Mouse (Mus musculus): ENCODE data around the gene Tmem87a. TPM values are rescaled to one million over a fixed set of nuclear protein-coding genes. Genes with fewer than 3 reads are reported as not detected.

Tmem87a gene
- polyA plus RNA-seq, 1 experiment from 2014 or later: 11.9 TPM

DNA sequence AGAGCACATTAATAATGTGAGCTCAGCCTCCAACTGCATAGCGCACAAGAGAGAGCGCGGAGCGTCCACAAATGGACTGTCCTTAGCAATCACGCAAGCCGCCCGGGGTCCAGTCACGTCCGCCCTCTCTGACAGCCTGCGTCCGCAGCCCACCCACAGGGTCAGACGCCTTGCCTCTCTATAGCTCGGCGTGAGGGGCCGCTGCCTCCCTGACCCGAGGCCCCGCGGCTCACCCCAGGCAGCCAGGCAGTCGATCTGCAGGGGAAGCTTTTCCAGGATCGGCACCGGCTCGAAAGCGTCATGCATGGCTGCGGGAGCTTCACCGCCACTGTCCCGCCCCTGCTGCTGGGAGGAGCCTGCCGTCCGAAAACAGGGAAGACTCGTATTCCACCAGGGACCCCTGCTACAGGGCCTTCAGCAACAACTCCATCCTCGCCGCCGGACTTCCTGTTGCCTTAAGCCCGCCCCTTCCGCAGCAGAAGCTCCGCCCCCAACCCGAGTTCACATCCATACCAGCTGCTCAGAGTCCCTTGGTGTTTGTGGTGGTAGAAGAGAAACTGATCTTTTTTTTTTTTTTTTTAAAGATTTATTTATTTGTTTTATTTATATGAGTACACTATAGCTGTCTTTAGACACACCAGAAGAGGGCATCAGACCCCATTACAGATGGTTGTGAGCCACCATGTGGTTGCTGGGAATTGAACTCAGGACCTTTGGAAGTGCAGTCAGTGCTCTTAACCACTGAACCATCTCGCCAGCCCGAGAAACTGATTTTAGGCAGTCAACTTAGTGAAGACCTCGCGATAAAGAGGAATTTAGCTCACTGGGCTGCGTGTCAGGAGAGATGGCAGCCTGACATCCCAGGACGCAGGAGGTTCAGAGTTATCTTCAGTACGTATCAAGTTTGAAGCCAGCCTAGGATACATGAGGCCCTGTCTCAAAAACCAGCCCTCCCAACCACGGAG lies 50.9 kb downstream of the Tmem87a start, which contains the start of gene Vps39:
Vps39 (minus strand) TSS at position 456 of the 965 bp plus-strand sequence.
- Histone ChIP-seq H3K27me3 (no peaks in the 10 kb centered on the region), H3K4me3 (peak within 1 kb of the TSS; percentile 93), H3K4me2 (peak within 1 kb of the TSS; percentile 73), H3K9me3 (no peaks in the 10 kb centered on the region), H3K27ac (peak within 1 kb of the TSS; percentile 64), H3K4me1 (peaks cover 15% of the 10 kb centered on the region), H3K36me3 (peaks cover 46% of the 10 kb centered on the region), H3K9ac (peak within 1 kb of the TSS; percentile 91)
- WGBS: 11% methylated on average over 44 of the region's 44 CpGs
- peak; percentile 90 for ATAC-seq (ENCODE audit: insufficient number of reproducible peaks, insufficient read depth, low FRiP score, low TSS enrichment, low read depth)

DNA sequence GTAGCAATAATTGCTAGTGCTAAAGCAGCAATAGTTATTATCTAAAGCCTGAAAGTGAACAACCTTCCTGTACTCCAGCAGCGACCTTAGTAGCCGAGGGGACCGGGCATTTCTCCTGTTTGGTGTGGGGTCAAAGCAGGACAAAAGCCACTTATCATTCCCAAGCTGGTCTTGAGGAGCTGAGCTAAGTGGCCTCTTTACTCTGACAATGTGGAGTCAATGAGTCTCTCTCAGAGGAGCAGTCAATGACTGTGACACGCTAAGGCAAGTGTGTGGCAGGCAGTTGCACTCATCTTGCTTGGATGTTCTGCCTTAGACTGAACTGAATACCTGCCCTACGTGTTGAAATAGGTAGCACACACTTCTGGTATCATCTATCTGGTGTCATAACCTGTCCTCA lies 52.6 kb downstream of the Tmem87a start:
- no peak for ATAC-seq (ENCODE audit: insufficient number of reproducible peaks, insufficient read depth, low FRiP score, low TSS enrichment, low read depth)
- Histone ChIP-seq H3K36me3 (peaks cover 51% of the 10 kb centered on the region), H3K9ac (no peak overlapping the region), H3K4me1 (peaks cover 15% of the 10 kb centered on the region), H3K4me3 (no peak overlapping the region), H3K27me3 (no peaks in the 10 kb centered on the region), H3K27ac (no peak overlapping the region), H3K9me3 (no peaks in the 10 kb centered on the region), H3K4me2 (no peak overlapping the region)
- 85% methylated on average over 5 of the region's 5 CpGs for WGBS

DNA sequence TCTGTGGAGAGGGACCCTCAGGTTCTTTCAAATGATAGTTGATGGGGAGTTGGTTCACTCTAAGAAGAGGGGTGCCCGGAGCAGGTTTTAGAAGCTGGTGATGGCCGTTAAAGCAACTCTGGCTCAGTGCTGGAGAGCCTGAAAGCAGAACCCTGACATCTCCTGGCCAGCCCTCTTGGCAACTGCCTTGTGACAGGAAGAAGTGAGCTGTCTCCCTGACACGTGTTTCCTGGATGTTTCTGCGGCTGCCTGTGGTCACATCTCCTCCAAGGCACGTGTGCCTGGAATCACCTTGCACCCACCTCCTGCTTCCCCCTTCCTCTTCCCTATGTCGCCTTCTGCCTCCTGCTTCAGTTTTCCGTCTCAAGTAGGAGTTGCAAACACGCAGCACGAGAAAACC lies 55.8 kb downstream of the Tmem87a start:
- H3K4me1 ChIP-seq: peaks cover 12% of the 10 kb centered on the region
- H3K4me3 ChIP-seq: no peak overlapping the region
- H3K9me3 ChIP-seq: no peaks in the 10 kb centered on the region
- no peak overlapping the region for H3K9ac ChIP-seq
- 85% methylated on average over 9 of the region's 9 CpGs for WGBS
- no peak overlapping the region for H3K27ac ChIP-seq
- ATAC-seq (ENCODE audit: insufficient number of reproducible peaks, insufficient read depth, low FRiP score, low TSS enrichment, low read depth): no peak
- H3K27me3 ChIP-seq: no peaks in the 10 kb centered on the region
- no peak overlapping the region for H3K4me2 ChIP-seq
- H3K36me3 ChIP-seq: peaks cover 59% of the 10 kb centered on the region

DNA sequence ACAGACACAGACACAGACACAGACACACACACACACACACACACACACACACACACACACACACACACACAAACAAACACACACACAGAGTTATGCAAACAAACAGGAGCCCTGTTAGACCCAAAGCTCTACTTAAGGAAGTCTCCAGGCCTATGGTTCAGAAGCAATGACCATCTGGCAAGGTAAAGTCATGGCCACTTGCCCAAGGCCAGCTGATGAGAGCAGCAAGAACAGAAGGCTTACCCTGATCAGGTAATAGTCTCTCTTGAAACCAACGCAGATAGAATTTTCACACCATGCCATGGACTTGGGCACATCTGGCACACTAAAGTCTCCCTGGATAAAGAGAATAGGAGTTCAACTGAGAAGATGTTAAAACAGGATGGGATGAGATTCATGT lies 62.2 kb downstream of the Tmem87a start:
- no peaks in the 10 kb centered on the region for H3K27me3 ChIP-seq

DNA sequence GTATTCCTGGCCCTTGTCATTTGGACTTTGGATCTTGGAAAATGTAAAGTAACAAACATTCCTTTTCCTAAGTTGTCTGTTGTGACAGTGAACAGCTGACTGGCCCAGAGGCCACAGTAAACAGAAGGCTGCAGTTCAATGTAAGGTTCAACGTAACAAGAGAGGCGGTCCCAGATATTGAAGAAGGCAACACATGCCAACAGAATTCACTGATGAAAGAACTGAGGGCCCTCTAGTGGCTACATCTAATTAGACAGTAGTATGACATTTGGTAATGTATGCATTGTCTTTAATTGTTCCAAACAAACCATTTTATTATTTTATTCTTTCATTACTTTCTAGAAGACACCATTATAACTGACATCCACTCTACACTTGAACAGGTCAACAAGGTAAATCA lies 66.0 kb downstream of the Tmem87a start:
- ATAC-seq (ENCODE audit: insufficient number of reproducible peaks, insufficient read depth, low FRiP score, low TSS enrichment, low read depth): no peak
- Histone ChIP-seq H3K27me3 (no peaks in the 10 kb centered on the region), H3K9ac (no peak overlapping the region), H3K4me1 (no peaks in the 10 kb centered on the region), H3K9me3 (no peaks in the 10 kb centered on the region), H3K27ac (no peak overlapping the region), H3K4me3 (no peak overlapping the region), H3K4me2 (no peak overlapping the region), H3K36me3 (peaks cover 91% of the 10 kb centered on the region)
- WGBS: 67% methylated on average over 2 of the region's 2 CpGs

More for the DNA sequence above, 62.2 kb downstream of the Tmem87a start:
- H3K27ac ChIP-seq: no peak overlapping the region
- H3K9me3 ChIP-seq: no peaks in the 10 kb centered on the region
- peaks cover 93% of the 10 kb centered on the region for H3K36me3 ChIP-seq
- H3K4me1 ChIP-seq: no peaks in the 10 kb centered on the region
- no peak overlapping the region for H3K4me3 ChIP-seq
- no peak overlapping the region for H3K9ac ChIP-seq
- no peak for ATAC-seq (ENCODE audit: insufficient number of reproducible peaks, insufficient read depth, low FRiP score, low TSS enrichment, low read depth)
- WGBS: 93% methylated on average over 1 of the region's 1 CpGs
- H3K4me2 ChIP-seq: no peak overlapping the region

DNA sequence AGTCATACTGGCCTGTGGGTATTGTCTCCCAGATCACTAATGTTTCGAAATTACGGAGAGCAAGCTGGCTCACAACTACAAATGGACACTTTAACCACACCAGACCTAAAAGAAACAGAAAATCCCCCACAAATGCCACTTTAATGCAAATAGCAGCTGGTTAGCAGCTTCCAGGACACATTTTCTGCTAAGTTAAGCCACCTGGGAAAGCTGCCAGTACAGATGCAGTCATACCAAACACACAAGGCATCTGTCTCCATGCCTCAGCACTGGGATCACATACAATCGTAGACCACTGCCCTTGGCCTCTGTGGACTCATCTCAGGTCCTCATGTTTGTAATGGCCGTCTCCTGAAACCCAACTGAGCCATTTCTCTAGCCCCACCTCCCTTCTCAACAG lies 72.3 kb downstream of the Tmem87a start:
- Histone ChIP-seq H3K9ac (no peak overlapping the region), H3K27ac (no peak overlapping the region; the same call in 1 of the 2 replicates), H3K4me2 (no peak overlapping the region), H3K4me3 (no peak overlapping the region), H3K36me3 (peaks cover 85% of the 10 kb centered on the region), H3K9me3 (no peaks in the 10 kb centered on the region), H3K27me3 (no peaks in the 10 kb centered on the region), H3K4me1 (no peaks in the 10 kb centered on the region)
- no peak for ATAC-seq (ENCODE audit: insufficient number of reproducible peaks, insufficient read depth, low FRiP score, low TSS enrichment, low read depth)
- 82% methylated on average over 4 of the region's 4 CpGs for WGBS

DNA sequence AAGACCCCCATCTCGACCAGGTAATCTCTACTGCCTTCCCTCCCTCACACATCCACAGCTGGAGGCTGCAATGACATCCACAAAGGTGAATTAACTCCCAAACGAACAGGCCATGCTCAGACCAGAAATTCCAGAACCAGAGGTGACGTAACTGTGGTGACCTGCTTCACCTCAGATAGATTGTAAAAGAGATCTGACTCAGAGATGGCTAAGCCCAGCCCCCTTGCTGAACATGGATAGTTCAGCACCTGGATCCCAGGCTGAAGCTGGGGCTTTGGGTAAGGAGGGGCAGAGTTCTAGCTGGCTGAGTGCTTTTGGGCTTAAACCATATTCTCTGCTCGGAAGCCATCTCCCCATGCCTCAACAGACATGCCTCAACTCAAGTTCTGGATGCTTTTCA lies 88.8 kb downstream of the Tmem87a start:
- Histone ChIP-seq H3K27ac (no peak overlapping the region), H3K9ac (no peak overlapping the region), H3K36me3 (peaks cover 39% of the 10 kb centered on the region), H3K27me3 (no peaks in the 10 kb centered on the region; the same call in 1 of the 2 replicates), H3K4me3 (no peak overlapping the region), H3K9me3 (no peaks in the 10 kb centered on the region), H3K4me1 (no peaks in the 10 kb centered on the region), H3K4me2 (no peak overlapping the region)
- WGBS: 70% methylated on average over 4 of the region's 4 CpGs
- no peak for ATAC-seq (ENCODE audit: insufficient number of reproducible peaks, insufficient read depth, low FRiP score, low TSS enrichment, low read depth)

DNA sequence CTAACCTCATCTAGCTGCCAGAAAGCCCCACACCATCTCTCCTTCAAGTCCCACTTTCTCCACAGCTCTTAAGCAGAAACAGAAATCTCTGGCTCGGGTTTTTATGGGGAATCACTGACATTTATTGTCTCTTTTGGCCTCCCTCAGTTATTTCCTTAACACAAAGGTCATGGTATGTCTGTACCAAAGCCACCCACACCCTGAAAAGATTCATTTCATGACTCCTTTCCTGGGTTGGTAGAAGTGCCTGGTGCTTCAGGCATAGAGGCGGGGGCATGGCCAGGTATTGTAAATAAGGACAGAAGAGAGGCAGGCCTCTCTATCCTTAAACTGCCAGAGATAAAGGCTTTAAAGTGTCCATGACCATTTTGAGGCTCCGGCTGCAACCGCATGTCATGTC lies 89.4 kb downstream of the Tmem87a start:
- Histone ChIP-seq H3K27me3 (no peaks in the 10 kb centered on the region; the same call in 1 of the 2 replicates), H3K4me2 (no peak overlapping the region), H3K36me3 (peaks cover 36% of the 10 kb centered on the region), H3K9ac (no peak overlapping the region), H3K9me3 (no peaks in the 10 kb centered on the region), H3K4me3 (no peak overlapping the region), H3K4me1 (no peaks in the 10 kb centered on the region), H3K27ac (no peak overlapping the region)
- whole genome bisulfite sequencing: 88% methylated on average over 4 of the region's 4 CpGs
- ATAC-seq (ENCODE audit: insufficient number of reproducible peaks, insufficient read depth, low FRiP score, low TSS enrichment, low read depth): no peak

DNA sequence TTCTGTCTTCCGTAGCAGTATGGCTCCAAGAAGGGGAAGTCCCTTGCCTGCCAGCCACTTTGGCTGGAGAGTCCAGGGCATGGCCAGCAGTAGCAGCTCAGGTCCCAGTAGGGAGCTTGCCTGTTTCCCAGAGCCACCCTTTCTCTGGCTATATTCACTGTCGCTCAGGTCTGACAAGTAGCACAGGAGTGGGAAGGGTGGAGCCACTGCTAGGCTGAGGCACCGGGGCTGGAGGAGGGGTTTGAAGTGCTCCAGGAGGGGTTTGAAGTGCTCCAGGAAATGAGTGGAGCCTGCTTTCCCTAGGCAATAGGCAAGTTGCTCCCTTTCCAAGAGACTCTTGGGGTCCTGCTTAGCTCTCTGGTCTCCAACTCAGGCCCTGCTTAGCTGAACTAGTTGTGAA lies 89.9 kb downstream of the Tmem87a start, which contains the start of gene Pla2g4f:
Pla2g4f (minus strand) TSS at position 190 of the 400 bp plus-strand sequence.
- H3K4me2 ChIP-seq: no peak within 1 kb of the TSS
- WGBS: 59% methylated on average over 3 of the region's 3 CpGs
- no peaks in the 10 kb centered on the region; the same call in 1 of the 2 replicates for H3K27me3 ChIP-seq
- H3K36me3 ChIP-seq: peaks cover 31% of the 10 kb centered on the region
- H3K27ac ChIP-seq: no peak within 1 kb of the TSS
- no peak for ATAC-seq (ENCODE audit: insufficient number of reproducible peaks, insufficient read depth, low FRiP score, low TSS enrichment, low read depth)
- H3K4me1 ChIP-seq: no peaks in the 10 kb centered on the region
- H3K9ac ChIP-seq: no peak within 1 kb of the TSS
- H3K9me3 ChIP-seq: no peaks in the 10 kb centered on the region
- no peak within 1 kb of the TSS for H3K4me3 ChIP-seq

DNA sequence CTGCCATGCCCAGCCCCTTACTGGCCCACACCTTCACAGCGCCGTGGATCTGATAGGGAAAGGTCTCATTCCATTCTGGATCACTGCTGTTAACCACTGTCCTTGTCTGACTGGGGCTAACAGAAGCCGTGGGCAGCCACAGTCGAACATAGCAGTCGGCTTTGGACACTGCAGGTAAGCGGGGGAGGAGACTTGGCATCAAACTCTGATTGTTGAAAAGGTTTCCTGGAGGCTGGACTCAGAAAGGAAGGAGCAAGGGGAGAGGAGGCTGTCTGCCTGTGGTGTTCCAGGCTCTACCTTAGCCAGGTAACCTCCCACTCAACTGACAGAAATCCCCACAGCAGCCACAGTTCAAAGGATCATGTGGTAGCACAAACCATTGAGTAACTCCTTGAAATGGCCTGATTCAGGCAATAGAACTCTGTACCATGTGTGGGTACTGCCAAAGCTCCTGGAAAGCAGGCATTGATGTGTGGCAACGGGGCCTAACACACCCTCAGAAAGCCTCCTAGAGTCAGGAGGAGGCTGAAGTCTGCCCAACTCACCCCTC lies 91.6 kb downstream of the Tmem87a start:
- 83% methylated on average over 7 of the region's 7 CpGs for WGBS
- Histone ChIP-seq H3K4me3 (no peak overlapping the region), H3K9ac (no peak overlapping the region), H3K36me3 (peaks cover 15% of the 10 kb centered on the region), H3K4me1 (no peaks in the 10 kb centered on the region), H3K27me3 (no peaks in the 10 kb centered on the region; the same call in 1 of the 2 replicates), H3K9me3 (no peaks in the 10 kb centered on the region), H3K27ac (no peak overlapping the region), H3K4me2 (no peak overlapping the region)
- ATAC-seq (ENCODE audit: insufficient number of reproducible peaks, insufficient read depth, low FRiP score, low TSS enrichment, low read depth): no peak
